Mouse (Mus musculus): Measurements from ENCODE around the gene Tm7sf3. TPM values are rescaled to one million over a fixed set of nuclear protein-coding genes. Genes with fewer than 3 reads are reported as not detected.

The Tm7sf3 gene
- polyA plus RNA-seq, 1 experiment = 61.6 TPM

- Histone ChIP-seq H3K27ac (ENCODE audit: insufficient read depth, low read length) (no peak overlapping the region), H3K4me1 (ENCODE audit: control insufficient read depth, insufficient read depth, low read length) (peaks cover 3% of the 10 kb centered on the region; the same call in 1 of the 2 replicates), H3K4me3 (ENCODE audit: insufficient read depth, low read length) (no peak overlapping the region)
- no peak for TF ChIP-seq CTCF (IDR thresholded peaks at IDR 0.05; ENCODE audit: borderline replicate concordance, insufficient read depth, low read length)
- TF ChIP-seq POLR2A (IDR thresholded peaks at IDR 0.05; ENCODE audit: low read depth, low read length) = no peak
Measured at GRCm38 (mm10) chr6:146636482-146636881, 6.1 kb downstream of the Tm7sf3 start.

GRCm38 (mm10) chr6:146634759-146635606 is 7.6 kb downstream of the Tm7sf3 start:
- no peak overlapping the region for H3K27ac ChIP-seq (ENCODE audit: insufficient read depth, low read length)
- no peak overlapping the region for H3K4me3 ChIP-seq (ENCODE audit: insufficient read depth, low read length)
- TF ChIP-seq CTCF (IDR thresholded peaks at IDR 0.05; ENCODE audit: borderline replicate concordance, insufficient read depth, low read length) = no peak
- TF ChIP-seq POLR2A (IDR thresholded peaks at IDR 0.05; ENCODE audit: low read depth, low read length) = no peak
- peaks cover 3% of the 10 kb centered on the region; the same call in 1 of the 2 replicates for H3K4me1 ChIP-seq (ENCODE audit: control insufficient read depth, insufficient read depth, low read length)

- TF ChIP-seq CTCF (IDR thresholded peaks at IDR 0.05; ENCODE audit: borderline replicate concordance, insufficient read depth, low read length) (no peak), POLR2A (IDR thresholded peaks at IDR 0.05; ENCODE audit: low read depth, low read length) (peak; percentile 59)
- Histone ChIP-seq H3K27ac (ENCODE audit: insufficient read depth, low read length) (peak overlapping the region; percentile 10), H3K4me3 (ENCODE audit: insufficient read depth, low read length) (peak overlapping the region; percentile 58), H3K4me1 (ENCODE audit: control insufficient read depth, insufficient read depth, low read length) (peaks cover 3% of the 10 kb centered on the region; the same call in 1 of the 2 replicates)
Measured at GRCm38 (mm10) chr6:146634015-146634722, 8.5 kb downstream of the Tm7sf3 start.

- Histone ChIP-seq H3K4me3 (ENCODE audit: insufficient read depth, low read length) (peak overlapping the region; percentile 58), H3K27ac (ENCODE audit: insufficient read depth, low read length) (peak overlapping the region; percentile 10), H3K4me1 (ENCODE audit: control insufficient read depth, insufficient read depth, low read length) (peaks cover 3% of the 10 kb centered on the region; the same call in 1 of the 2 replicates)
- TF ChIP-seq POLR2A (IDR thresholded peaks at IDR 0.05; ENCODE audit: low read depth, low read length) = no peak
- no peak for TF ChIP-seq CTCF (IDR thresholded peaks at IDR 0.05; ENCODE audit: borderline replicate concordance, insufficient read depth, low read length)
Measured at GRCm38 (mm10) chr6:146633629-146634014, 9.0 kb downstream of the Tm7sf3 start.

GRCm38 (mm10) chr6:146633097-146633496 is 9.5 kb downstream of the Tm7sf3 start:
- Histone ChIP-seq H3K4me1 (ENCODE audit: control insufficient read depth, insufficient read depth, low read length) (peaks cover 3% of the 10 kb centered on the region; the same call in 1 of the 2 replicates), H3K27ac (ENCODE audit: insufficient read depth, low read length) (no peak overlapping the region), H3K4me3 (ENCODE audit: insufficient read depth, low read length) (no peak overlapping the region)
- TF ChIP-seq CTCF (IDR thresholded peaks at IDR 0.05; ENCODE audit: borderline replicate concordance, insufficient read depth, low read length) (no peak), POLR2A (IDR thresholded peaks at IDR 0.05; ENCODE audit: low read depth, low read length) (no peak)

GRCm38 (mm10) chr6:146632403-146632802 is 10.2 kb downstream of the Tm7sf3 start:
- Histone ChIP-seq H3K4me3 (ENCODE audit: insufficient read depth, low read length) (no peak overlapping the region), H3K27ac (ENCODE audit: insufficient read depth, low read length) (no peak overlapping the region), H3K4me1 (ENCODE audit: control insufficient read depth, insufficient read depth, low read length) (peaks cover 3% of the 10 kb centered on the region; the same call in 1 of the 2 replicates)
- TF ChIP-seq CTCF (IDR thresholded peaks at IDR 0.05; ENCODE audit: borderline replicate concordance, insufficient read depth, low read length) = no peak
- TF ChIP-seq POLR2A (IDR thresholded peaks at IDR 0.05; ENCODE audit: low read depth, low read length) = no peak

GRCm38 (mm10) chr6:146631847-146632246 is 10.8 kb downstream of the Tm7sf3 start:
- peaks cover 3% of the 10 kb centered on the region; the same call in 1 of the 2 replicates for H3K4me1 ChIP-seq (ENCODE audit: control insufficient read depth, insufficient read depth, low read length)
- no peak overlapping the region for H3K4me3 ChIP-seq (ENCODE audit: insufficient read depth, low read length)
- TF ChIP-seq POLR2A (IDR thresholded peaks at IDR 0.05; ENCODE audit: low read depth, low read length) = no peak
- TF ChIP-seq CTCF (IDR thresholded peaks at IDR 0.05; ENCODE audit: borderline replicate concordance, insufficient read depth, low read length) = no peak
- no peak overlapping the region for H3K27ac ChIP-seq (ENCODE audit: insufficient read depth, low read length)

GRCm38 (mm10) chr6:146630961-146631360 is 11.7 kb downstream of the Tm7sf3 start:
- Histone ChIP-seq H3K4me1 (ENCODE audit: control insufficient read depth, insufficient read depth, low read length) (peaks cover 3% of the 10 kb centered on the region; the same call in 1 of the 2 replicates), H3K27ac (ENCODE audit: insufficient read depth, low read length) (no peak overlapping the region), H3K4me3 (ENCODE audit: insufficient read depth, low read length) (no peak overlapping the region)
- TF ChIP-seq POLR2A (IDR thresholded peaks at IDR 0.05; ENCODE audit: low read depth, low read length) = no peak
- TF ChIP-seq CTCF (IDR thresholded peaks at IDR 0.05; ENCODE audit: borderline replicate concordance, insufficient read depth, low read length) = no peak

GRCm38 (mm10) chr6:146629781-146630756 is 12.6 kb downstream of the Tm7sf3 start:
- TF ChIP-seq CTCF (IDR thresholded peaks at IDR 0.05; ENCODE audit: borderline replicate concordance, insufficient read depth, low read length) (no peak), POLR2A (IDR thresholded peaks at IDR 0.05; ENCODE audit: low read depth, low read length) (no peak)
- Histone ChIP-seq H3K4me1 (ENCODE audit: control insufficient read depth, insufficient read depth, low read length) (peaks cover 3% of the 10 kb centered on the region; the same call in 1 of the 2 replicates), H3K4me3 (ENCODE audit: insufficient read depth, low read length) (no peak overlapping the region), H3K27ac (ENCODE audit: insufficient read depth, low read length) (no peak overlapping the region)

All from embryonic fibroblast, embryonic 13.5 days (primary cell).